Mouse (Mus musculus) spleen, postnatal 10 days (tissue): Measurements from ENCODE around the gene Pgap2.

Experiments used
- DNase-seq, 2 experiments: peaks; one replicate each; pipeline ENCODE4 v3.0.0; 2021 to 2022; ENCODE audit warnings: low spot score in 2 of 2

The Pgap2 gene

GRCm38 (mm10) chr7:102209756-102210721 is at the start of gene Pgap2, which contains the start of gene Nup98:
Gene Pgap2, plus strand, starts transcription at chr7:102210208.
Gene Nup98, minus strand, starts transcription at chr7:102210176.
- DNase-seq, result peak; percentile 95 to 99

DNA sequence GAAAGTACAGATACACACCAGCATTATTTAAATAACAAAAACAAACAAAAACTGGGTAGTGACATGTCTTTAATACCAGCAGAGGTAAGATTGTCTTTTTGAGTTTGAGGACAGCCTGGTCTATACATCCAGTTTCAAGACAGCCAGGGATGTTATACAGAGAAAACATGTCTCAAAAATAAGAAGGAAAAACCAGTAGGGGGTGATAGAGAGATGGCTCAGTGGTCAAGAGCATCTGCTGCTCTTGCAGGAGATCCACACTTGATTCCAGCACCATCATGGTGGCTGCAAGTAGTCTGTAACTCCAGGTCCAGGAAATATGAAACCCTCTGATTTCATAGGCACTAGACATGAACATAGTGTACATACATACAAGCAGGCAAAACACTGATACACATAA is 39.7 kb upstream of the Pgap2 start:
- DNase-seq, result no peak

GRCm38 (mm10) chr7:102183849-102184248 is 26.2 kb upstream of the Pgap2 start:
- no peak for DNase-seq

- DNase-seq, result no peak
Observed at GRCm38 (mm10) chr7:102192356-102192755, 17.7 kb upstream of the Pgap2 start.

- no peak for DNase-seq
Observed at GRCm38 (mm10) chr7:102200576-102200975, 9.4 kb upstream of the Pgap2 start.

DNA sequence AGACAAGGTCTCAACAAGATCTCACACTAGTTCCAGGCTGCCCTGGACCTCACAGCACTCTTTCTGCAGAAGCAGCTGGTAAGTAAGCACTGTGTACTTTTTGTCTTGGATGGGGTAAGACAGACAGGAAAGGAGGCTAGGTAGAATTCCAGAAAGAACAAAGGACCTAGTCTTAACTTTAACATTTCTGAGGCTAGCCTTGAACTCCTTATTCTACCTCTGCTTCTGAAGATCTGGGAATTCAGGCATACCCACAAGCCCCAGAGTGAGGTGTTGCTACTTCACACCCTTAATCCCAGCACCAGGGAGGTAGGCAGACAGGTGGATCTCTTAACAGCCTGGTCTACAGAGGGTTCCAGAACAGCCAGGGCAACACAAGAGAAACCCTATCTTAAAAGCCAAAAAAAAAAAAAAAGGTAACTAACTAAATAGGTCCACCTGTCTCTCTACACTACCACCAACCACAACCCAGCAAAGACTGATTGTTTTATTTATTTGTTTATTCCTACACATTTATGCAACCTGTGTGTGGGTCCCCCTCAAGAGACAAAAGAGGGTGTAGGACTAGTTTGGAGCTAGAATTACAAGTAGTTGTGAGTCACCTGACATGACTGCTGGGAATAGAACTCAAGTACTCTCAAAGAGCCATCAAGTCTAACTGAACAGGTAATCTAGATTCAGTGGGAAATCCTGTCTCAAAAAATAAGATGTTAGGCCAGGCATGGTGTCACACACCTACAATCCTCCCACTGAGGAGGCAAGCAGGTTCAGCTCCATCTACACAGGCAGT is 8.8 kb upstream of the Pgap2 start:
- DNase-seq, result no peak

DNA sequence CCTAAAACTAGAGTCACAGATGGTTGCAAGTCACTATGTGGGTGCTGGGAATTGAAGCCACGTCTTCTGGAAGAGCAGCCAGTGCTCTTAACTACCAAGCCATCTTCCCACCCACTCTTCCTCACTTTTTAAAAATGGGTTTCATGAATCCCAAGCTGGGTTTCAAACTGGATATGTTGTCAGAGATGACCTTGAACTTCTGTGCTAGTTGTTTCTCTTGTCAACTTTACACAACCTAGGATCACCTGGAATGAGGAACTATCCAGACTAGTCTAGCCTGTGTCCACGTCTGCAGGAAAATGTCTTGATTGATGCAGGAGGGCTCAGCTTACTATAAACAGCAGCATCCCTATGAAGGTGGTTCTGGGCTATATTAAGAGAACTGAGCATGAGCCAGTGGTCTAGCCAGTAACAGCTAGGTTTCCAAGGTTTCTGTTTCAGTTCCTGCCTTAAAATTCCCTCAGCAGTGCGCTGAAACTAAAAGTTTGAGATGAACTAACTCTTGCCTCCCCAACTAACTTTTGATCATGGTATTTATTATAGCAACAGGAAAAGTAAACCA is 5.6 kb upstream of the Pgap2 start:
- DNase-seq, result no peak

- no peak for DNase-seq
Observed at GRCm38 (mm10) chr7:102205646-102206045, 4.4 kb upstream of the Pgap2 start.

DNA sequence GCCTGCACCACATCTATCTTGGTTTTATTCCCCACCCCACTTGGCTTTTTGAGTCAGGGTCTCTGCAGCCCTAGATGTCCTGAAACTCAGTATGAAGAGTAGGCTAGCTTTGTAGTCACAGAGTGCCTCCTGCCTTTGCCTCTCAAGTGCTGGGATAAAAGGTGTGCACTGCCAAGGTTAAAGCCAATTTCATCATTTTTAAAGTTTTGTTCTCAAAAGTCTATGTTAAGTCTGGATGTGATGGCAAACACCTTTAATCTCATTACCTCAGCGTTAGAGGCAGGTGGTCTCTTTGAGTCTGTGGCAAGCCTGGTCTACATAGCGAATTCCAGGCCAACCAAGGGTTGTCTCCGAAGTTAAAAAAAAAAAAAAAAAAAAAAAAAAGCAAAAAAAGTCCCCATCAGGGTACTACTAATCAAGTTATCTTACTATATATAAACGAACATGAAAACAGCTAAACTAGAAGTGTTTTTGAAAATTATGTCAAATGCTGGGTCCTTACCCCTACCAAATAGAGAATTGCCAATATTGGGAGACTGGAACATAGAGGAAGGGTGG is 1.1 kb upstream of the Pgap2 start:
- DNase-seq, result no peak

GRCm38 (mm10) chr7:102211071-102211470 is 1.1 kb downstream of the Pgap2 start:
- DNase-seq, result no peak

DNA sequence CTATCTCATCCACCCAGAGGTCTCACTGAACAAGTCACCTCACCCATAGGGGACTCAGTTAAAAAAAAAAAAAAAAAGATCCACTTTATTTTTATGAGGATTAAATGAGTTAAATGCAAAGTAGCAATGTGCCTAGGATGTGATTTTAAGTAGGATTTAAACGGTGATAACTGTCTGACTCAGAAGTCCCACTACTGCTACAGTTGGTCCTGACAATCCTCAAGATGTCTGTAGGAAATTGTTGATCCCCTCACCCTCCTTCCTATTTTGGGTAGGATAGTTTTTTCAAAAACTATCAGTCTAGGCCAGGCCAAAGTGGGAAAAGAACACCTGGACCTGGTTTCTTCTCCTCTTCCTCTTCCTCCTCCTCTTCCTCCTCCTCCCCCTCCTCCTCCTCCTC is 11.9 kb downstream of the Pgap2 start:
- no peak for DNase-seq

DNA sequence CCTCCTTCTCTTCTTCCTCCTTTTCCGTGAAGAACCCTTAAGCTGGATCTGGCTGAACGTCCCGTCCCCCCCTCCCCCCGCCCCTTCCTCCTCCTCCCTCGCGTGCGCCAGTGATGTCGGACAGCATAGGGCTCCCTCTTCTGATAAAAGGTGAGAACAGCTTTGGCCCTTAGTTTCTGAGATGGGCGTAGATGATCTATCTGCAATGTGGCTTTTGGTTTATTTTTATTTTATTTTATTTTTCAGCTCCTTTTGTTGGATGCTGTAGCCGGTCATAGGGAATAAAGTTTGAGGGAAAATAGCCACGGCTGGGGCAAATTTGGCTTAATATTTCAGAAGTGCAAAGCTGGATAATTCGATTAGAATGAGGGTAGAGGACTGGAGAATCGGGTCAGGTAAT is 12.3 kb downstream of the Pgap2 start:
- no peak for DNase-seq

DNA sequence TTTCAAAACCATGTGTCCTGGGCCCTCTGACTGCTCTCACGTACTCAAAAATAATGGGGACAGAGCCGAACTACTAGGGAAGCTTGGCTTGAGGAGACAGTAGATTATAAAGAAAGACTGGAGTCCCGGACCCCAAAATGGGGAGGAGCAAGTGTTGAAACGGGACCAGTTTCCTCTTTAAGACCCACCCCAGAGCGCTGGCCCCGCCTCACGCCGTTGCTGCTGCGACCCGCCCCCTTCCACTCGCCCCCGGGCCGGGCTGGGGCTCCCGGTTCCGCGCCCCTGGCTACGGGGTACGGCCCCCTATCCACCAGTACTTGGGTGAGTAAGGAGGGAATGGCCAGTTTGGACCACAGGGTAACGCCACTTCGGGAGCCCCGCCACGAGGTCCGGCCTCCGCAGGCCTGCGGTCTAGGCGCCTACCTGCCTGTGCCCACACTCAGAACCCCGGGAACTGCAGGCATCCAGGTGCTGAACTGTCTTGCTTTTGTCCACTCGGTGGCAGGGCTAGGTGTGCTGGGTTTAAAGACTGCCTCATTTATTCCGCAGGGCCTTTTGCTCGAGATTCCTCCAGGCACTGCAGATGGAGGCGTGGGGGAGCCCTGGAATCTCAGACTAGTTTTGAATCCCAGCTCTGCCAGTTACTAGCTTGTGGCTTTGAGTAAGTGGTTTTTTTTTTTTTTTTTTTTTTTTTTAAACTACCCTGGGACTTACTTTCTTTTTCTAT is 13.0 kb downstream of the Pgap2 start:
- DNase-seq, result peak; percentile 56 to 65

- DNase-seq, result no peak
Observed at GRCm38 (mm10) chr7:102223883-102224738, 14.1 kb downstream of the Pgap2 start.

GRCm38 (mm10) chr7:102226051-102226450 is 16.0 kb downstream of the Pgap2 start:
- no peak for DNase-seq

GRCm38 (mm10) chr7:102228049-102228670 is 18.2 kb downstream of the Pgap2 start:
- no peak for DNase-seq

DNA sequence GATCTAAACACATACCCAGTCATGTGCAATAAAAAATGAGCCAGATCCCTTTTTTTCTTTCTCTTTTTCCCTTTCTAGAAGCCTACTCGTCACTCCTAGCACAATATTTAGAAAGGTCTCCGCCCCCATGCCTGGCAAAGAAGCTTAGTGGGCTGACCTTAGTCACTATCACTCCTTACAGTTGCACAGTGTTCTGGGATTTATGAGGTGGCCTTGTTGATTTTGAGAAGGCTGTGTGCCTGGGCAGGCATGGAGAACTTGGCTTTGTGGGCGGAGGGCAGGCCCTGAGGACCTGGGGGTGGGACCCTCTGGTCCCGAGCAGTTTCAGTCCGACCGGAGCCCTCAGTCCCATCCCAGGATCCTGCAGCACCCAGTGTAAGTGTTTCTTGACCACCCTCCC is 19.8 kb downstream of the Pgap2 start:
- no peak for DNase-seq

GRCm38 (mm10) chr7:102233059-102233458 is 23.1 kb downstream of the Pgap2 start:
- DNase-seq, result no peak

GRCm38 (mm10) chr7:102238686-102239286 is 28.8 kb downstream of the Pgap2 start:
- no peak for DNase-seq
